Mouse (Mus musculus) A20 (cell line): ENCODE results near the gene Gapt.

Source experiments
- DNase-seq: peaks from one replicate; pipeline ENCODE4 v3.0.0-alpha.2; 2011; ENCODE audit warnings: low read depth, low spot score

Gene Gapt

DNA sequence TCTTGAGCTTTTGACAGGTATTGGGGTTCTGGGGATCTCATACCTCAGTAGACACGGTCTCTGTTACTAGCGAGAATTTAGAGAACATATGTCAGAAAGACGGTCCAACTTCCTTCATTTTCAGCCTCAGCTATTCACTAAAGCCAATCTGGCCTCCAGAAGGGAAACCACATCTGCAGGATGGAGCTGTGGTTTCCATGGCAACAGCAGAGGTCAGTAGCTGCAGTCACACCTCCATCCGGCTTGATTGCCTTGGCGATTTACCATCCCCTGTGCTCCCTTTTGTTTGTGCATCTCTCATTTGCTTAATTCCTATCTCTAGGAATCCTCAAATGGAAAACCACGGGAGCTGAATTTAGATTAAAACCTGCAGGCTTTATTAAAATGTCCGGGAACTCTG is 10.3 kb downstream of the Gapt start:
- DNase-seq: no peak

DNA sequence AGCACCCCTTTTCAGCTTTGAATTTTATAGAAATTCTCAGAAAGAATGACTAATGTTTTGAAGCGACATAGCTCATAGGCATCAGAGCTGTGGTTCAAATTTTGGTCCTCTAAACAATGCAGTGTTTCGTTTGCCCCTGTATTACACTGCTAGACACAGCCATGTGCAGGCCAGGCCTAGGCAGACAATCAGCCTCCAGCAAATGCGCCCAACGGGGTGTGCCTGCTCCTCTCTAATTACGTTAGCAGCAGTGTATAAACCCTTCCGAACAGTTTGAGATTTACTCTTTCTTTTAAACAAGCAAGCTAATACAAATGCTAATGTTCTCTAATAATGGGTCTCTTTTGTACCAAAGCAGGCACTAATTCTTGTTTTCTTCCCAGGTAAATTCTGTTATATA is 14.4 kb downstream of the Gapt start:
- no peak for DNase-seq

DNA sequence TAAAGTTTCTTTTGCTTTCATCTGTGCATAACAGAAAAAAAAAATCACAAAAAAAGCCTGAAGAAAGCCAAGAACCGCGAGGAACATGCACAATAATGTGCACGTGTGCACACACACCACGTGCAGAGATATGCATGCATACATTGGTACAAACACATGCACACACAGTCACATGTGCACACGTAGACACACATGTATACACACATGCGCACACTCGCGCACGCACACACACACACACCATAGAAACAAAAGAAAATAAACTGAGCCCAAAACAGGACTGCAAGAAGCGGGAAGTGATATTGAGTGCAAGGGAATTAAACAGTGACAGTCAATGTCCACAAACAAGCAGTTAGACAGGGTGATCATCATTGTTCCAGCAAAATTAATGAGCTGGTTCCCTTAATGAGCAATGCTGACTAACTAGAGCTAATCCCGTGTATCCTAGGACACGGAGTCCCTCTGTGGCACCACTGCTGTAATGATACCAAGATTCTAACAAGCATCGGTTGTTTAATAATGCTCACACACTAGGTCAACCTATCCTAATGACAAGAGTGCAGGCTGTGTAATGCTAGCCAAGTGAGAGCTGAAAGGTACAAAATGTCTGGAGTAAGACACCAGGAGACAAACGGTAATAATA is 23.9 kb downstream of the Gapt start:
- no peak for DNase-seq

DNA sequence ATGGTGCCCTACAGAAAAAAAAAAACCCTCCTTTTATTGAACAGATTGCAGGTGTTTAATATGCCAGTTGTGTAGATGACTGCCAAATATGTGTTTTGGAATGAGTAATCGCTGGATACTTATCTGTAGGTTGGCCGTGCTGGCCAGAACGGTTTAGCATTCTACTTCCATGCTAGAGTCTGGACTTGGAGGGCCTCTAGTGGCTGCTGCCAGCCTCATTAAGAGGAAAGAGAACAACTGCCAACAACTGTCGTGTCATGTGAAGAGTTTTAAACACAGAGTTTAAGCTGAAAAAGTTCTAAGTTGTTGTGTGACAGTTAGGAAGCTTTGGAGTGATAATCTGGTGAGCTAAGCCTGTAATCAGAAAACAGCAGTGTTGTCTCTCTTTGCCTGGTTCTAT is 38.3 kb downstream of the Gapt start:
- DNase-seq: no peak

DNA sequence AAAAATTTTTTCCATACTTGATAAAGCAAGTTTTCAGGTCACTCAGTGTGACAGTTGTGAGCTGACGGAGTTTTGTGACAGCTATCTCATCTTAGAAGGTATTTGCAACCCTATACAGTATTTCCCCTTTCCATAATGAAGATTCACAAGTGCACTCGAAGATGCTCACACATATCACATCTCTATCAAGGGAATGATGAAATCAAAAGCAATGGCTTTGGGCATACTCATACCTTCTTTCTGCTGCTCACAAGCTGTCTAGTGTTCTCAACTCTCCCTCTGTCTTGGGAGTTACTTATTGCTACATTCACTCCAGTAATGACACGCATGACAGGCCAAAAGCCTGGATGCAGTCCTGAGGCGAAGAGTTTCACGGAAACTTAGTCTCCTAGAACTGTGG is 49.8 kb downstream of the Gapt start:
- no peak for DNase-seq
